Mouse (Mus musculus) stomach, embryonic 16.5 days (tissue): Measurements from ENCODE around the gene Hoxc10. TPM values are rescaled to one million over a fixed set of nuclear protein-coding genes. Genes with fewer than 3 reads are reported as not detected.

Experiments
- ATAC-seq: fragments of 200-750 bp; cut with Nextera tagmentation; 2 replicates; pipeline ENCODE4 v1.8.0; 2017; ENCODE audit warnings: moderate number of reproducible peaks, moderate TSS enrichment; ENCODE audit not compliant: insufficient read depth, low FRiP score
- H3K27ac ChIP-seq: fragments of 300-500 bp; sonication (generic); 2 replicates; pipeline ENCODE4 v1.5.1; 2014; ENCODE audit warnings: low read length
- H3K27me3 ChIP-seq: fragments of 300-500 bp; sonication (generic); 2 replicates; pipeline ENCODE4 v1.6.1; 2014; ENCODE audit warnings: low read length, control low read depth, mixed read lengths; ENCODE audit not compliant: control insufficient read depth, insufficient read depth
- H3K36me3 ChIP-seq: fragments of 300-500 bp; sonication (generic); 2 replicates; pipeline ENCODE4 v1.6.1; 2014; ENCODE audit warnings: low read length; ENCODE audit not compliant: control insufficient read depth, insufficient read depth
- H3K4me1 ChIP-seq: fragments of 300-500 bp; sonication (generic); 2 replicates; pipeline ENCODE4 v1.6.1; 2014; ENCODE audit warnings: low read length, control low read depth, mixed read lengths; ENCODE audit not compliant: control insufficient read depth, insufficient read depth
- H3K4me2 ChIP-seq: fragments of 300-500 bp; sonication (generic); 2 replicates; pipeline ENCODE4 v1.6.1; 2014; ENCODE audit warnings: low read depth, low read length, mixed read lengths
- H3K4me3 ChIP-seq: fragments of 300-500 bp; sonication (generic); replicated peaks from 2 replicates; pipeline ENCODE4 v1.5.1; 2014; ENCODE audit warnings: mild to moderate bottlenecking, low read length
- H3K9ac ChIP-seq: fragments of 300-500 bp; sonication (generic); 2 replicates; pipeline ENCODE4 v1.6.1; 2014; ENCODE audit warnings: low read length
- H3K9me3 ChIP-seq: fragments of 300-500 bp; sonication (generic); replicated peaks from 2 replicates; pipeline ENCODE4 v1.6.1; 2016; ENCODE audit warnings: low read length, control low read depth; ENCODE audit not compliant: control insufficient read depth
- whole genome bisulfite sequencing: fragments of 180-500 bp; shearing (Covaris S2); extraction: QIAGEN DNeasy Blood & Tissue Kit; methylation state at CpG from one replicate; pipeline ENCODE4 v1.1.7; 2014; 5-methylcytosine and 5-hydroxymethylcytosine counted together
- polyA plus RNA-seq: library from polyadenylated mRNA; unstranded; fragments of >200 nt; fragmentation: Nextera tagmentation; extraction: Ambion mirVana; gene quantifications from 2 replicates; pipeline ENCODE4 v1.2.1, GENCODE M21; 2015

Hoxc10 gene
- polyA plus RNA-seq, 1 experiment from 2014 or later = 0.06 TPM

GRCm38 (mm10) chr15:102954192-102955006 lies 12.2 kb upstream of the Hoxc10 start, which contains the start of gene Hoxc11:
TSS of gene Hoxc11 (plus strand) at chr15:102954427.
- no peaks in the 10 kb centered on the region for H3K36me3 ChIP-seq
- WGBS = 2% methylated on average over 56 of the region's 57 CpGs
- peaks cover 92% of the 10 kb centered on the region for H3K27me3 ChIP-seq
- H3K4me3 ChIP-seq = no peak within 1 kb of the TSS
- no peak for ATAC-seq
- H3K9me3 ChIP-seq = no peaks in the 10 kb centered on the region
- H3K27ac ChIP-seq = no peak within 1 kb of the TSS
- H3K4me1 ChIP-seq = no peaks in the 10 kb centered on the region
- no peak within 1 kb of the TSS for H3K9ac ChIP-seq
- no peak within 1 kb of the TSS for H3K4me2 ChIP-seq

- no peak overlapping the region for H3K4me2 ChIP-seq
- H3K36me3 ChIP-seq = no peaks in the 10 kb centered on the region
- no peak overlapping the region for H3K9ac ChIP-seq
- no peaks in the 10 kb centered on the region for H3K9me3 ChIP-seq
- 0% methylated on average over 28 of the region's 28 CpGs for WGBS
- H3K27me3 ChIP-seq = peaks cover 92% of the 10 kb centered on the region
- no peaks in the 10 kb centered on the region for H3K4me1 ChIP-seq
- H3K4me3 ChIP-seq = no peak overlapping the region
- H3K27ac ChIP-seq = no peak overlapping the region
- no peak for ATAC-seq
These were observed 11.6 kb upstream of the Hoxc10 start for GRCm38 (mm10) chr15:102955007-102955382.

- no peak for ATAC-seq
- Histone ChIP-seq H3K4me1 (no peaks in the 10 kb centered on the region), H3K27me3 (peaks cover 93% of the 10 kb centered on the region), H3K36me3 (no peaks in the 10 kb centered on the region), H3K9me3 (no peaks in the 10 kb centered on the region), H3K4me3 (no peak overlapping the region), H3K4me2 (no peak overlapping the region), H3K9ac (no peak overlapping the region), H3K27ac (no peak overlapping the region)
- WGBS = 2% methylated on average over 40 of the region's 40 CpGs
These were observed 10.6 kb upstream of the Hoxc10 start for GRCm38 (mm10) chr15:102955833-102956640.

GRCm38 (mm10) chr15:102956906-102957305 lies 9.7 kb upstream of the Hoxc10 start:
- Histone ChIP-seq H3K27ac (no peak overlapping the region), H3K36me3 (no peaks in the 10 kb centered on the region), H3K4me3 (no peak overlapping the region), H3K4me2 (no peak overlapping the region), H3K9ac (no peak overlapping the region), H3K9me3 (no peaks in the 10 kb centered on the region), H3K4me1 (no peaks in the 10 kb centered on the region), H3K27me3 (peaks cover 94% of the 10 kb centered on the region)
- ATAC-seq = no peak
- WGBS = under 1% methylated on average over 12 of the region's 12 CpGs

GRCm38 (mm10) chr15:102959663-102960191 lies 6.9 kb upstream of the Hoxc10 start:
- Histone ChIP-seq H3K9me3 (no peaks in the 10 kb centered on the region), H3K4me3 (no peak overlapping the region), H3K27ac (no peak overlapping the region), H3K4me1 (no peaks in the 10 kb centered on the region), H3K9ac (no peak overlapping the region), H3K27me3 (peaks cover 91% of the 10 kb centered on the region), H3K36me3 (no peaks in the 10 kb centered on the region), H3K4me2 (no peak overlapping the region)
- WGBS = 1% methylated on average over 13 of the region's 13 CpGs
- ATAC-seq = no peak

GRCm38 (mm10) chr15:102961728-102962127 lies 4.9 kb upstream of the Hoxc10 start:
- no peak for ATAC-seq
- WGBS = 3% methylated on average over 6 of the region's 6 CpGs
- no peaks in the 10 kb centered on the region for H3K36me3 ChIP-seq
- no peaks in the 10 kb centered on the region for H3K4me1 ChIP-seq
- peaks cover 91% of the 10 kb centered on the region for H3K27me3 ChIP-seq
- no peak overlapping the region for H3K4me2 ChIP-seq
- no peak overlapping the region for H3K4me3 ChIP-seq
- H3K9ac ChIP-seq = no peak overlapping the region
- H3K27ac ChIP-seq = no peak overlapping the region
- H3K9me3 ChIP-seq = no peaks in the 10 kb centered on the region

- no peak overlapping the region for H3K4me2 ChIP-seq
- H3K27me3 ChIP-seq = peaks cover 91% of the 10 kb centered on the region
- no peak overlapping the region for H3K4me3 ChIP-seq
- no peak overlapping the region for H3K9ac ChIP-seq
- H3K27ac ChIP-seq = no peak overlapping the region
- no peaks in the 10 kb centered on the region for H3K36me3 ChIP-seq
- H3K4me1 ChIP-seq = no peaks in the 10 kb centered on the region
- no peaks in the 10 kb centered on the region for H3K9me3 ChIP-seq
- 2% methylated on average over 13 of the region's 13 CpGs for WGBS
- no peak for ATAC-seq
These were observed 4.1 kb upstream of the Hoxc10 start for GRCm38 (mm10) chr15:102962492-102962891.

GRCm38 (mm10) chr15:102963259-102963658 lies 3.3 kb upstream of the Hoxc10 start:
- ATAC-seq = no peak
- no peak overlapping the region for H3K9ac ChIP-seq
- no peak overlapping the region for H3K4me3 ChIP-seq
- H3K36me3 ChIP-seq = no peaks in the 10 kb centered on the region
- H3K27me3 ChIP-seq = peaks cover 89% of the 10 kb centered on the region
- no peak overlapping the region for H3K27ac ChIP-seq
- WGBS = 4% methylated on average over 8 of the region's 8 CpGs
- no peak overlapping the region for H3K4me2 ChIP-seq
- no peaks in the 10 kb centered on the region for H3K9me3 ChIP-seq
- no peaks in the 10 kb centered on the region for H3K4me1 ChIP-seq
